Mouse (Mus musculus) megakaryocyte-erythroid progenitor cell, adult 5 weeks (primary cell): ENCODE results near the gene Arsb. TPM values are rescaled to one million over a fixed set of nuclear protein-coding genes. Genes with fewer than 3 reads are reported as not detected.

Source experiments
- polyA plus RNA-seq: library from polyadenylated mRNA; stranded (reverse); fragments of >175 nt; gene quantifications from 2 replicates; pipeline ENCODE4 v1.2.3, GENCODE M21; 2012

Gene Arsb
- polyA plus RNA-seq, result 49.4 and 77.5 TPM in 2 replicates

DNA sequence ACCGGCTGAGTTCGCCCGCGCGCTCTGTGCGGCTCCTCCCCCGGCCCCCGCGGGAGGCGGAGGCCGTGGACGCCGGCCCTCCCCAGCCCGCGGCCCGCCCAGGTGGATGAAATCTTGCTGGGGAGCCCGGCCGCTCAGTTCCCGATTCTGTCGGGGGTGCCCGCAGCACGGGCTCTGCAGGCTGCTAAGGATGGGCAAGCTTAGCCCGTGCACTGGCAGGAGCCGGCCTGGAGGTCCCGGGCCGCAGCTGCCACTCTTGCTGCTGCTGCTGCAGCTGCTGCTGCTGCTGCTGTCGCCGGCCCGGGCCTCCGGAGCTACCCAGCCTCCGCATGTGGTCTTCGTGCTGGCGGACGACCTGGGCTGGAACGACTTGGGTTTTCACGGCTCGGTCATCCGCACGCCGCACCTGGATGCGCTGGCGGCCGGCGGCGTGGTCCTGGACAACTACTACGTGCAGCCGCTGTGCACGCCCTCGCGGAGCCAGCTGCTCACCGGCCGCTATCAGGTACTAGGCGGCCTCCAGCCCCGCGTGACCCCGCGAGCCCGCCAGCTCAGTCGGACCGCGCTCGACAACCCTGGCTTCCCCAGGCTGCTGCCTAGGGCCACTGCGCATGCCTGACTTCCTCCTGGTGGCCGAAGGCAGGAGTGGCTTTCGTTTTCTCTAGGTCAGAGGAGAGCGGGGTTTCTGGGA, at the start of gene Arsb:
Gene Arsb, plus strand, starts transcription at position 43 of the 691 bp plus-strand sequence.

Other genes with a start within 250 kb of the Arsb start
- not detected in 2 replicates for gene Bhmt, start 133.7 kb upstream of the Arsb start, polyA plus RNA-seq
- gene Bhmt2, start 97.3 kb upstream of the Arsb start, polyA plus RNA-seq, result not detected in 2 replicates
- not detected in 2 replicates for gene Dmgdh, start 97.2 kb upstream of the Arsb start, polyA plus RNA-seq